ENCODE assay signal across 18 mouse cellular contexts in the genomic region with DNA sequence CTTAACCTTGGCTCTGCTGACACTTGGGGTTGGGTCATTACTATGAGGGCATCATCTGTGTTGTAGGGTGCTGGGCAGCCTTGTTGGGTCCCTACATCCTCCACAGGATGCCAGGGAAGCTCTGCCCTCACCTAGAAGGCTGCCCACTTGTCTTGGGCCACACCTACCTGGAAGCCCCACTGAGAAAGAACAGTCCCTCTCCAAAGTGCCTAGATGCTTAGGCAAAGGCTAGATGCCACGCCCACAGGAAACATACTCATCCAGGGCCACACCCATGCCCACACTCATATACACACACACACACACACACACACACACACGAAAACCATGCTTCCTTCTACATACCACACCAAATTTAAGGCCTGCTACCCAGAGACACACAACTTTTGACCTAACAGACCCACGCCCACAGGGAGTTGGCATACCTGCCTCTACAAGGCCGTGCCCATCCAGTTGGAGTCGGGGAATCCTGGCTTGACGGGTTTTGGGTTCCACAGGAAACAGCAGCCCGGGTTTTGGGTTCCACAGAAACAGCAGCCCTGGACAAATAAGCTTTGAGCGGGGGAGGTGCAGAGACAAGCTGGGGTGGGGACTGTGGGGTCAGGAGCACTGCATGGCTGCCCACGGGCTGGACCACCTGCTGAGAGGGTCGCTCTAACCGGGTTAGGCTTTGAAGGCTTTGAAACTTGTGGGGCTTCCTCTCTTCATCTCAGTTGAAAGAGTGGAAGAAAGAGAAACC. TPM values are rescaled to one million over a fixed set of nuclear protein-coding genes. Genes with fewer than 3 reads are reported as not detected.
DNase-seq lines count a peak whose midpoint lies in the region; ATAC-seq and TF ChIP-seq lines count a peak whose summit lies in the region.
"Had no signal": no experiment of that assay in that cellular context is flagged by ENCODE, and none has a peak within 500 bp of the region (broad histone marks: within the 10 kb centered on the region; RNA-seq: fewer than 3 reads in every experiment).

No protein-coding gene starts in this region.

- ATAC-seq in hindbrain, embryonic 16.5 days: no peak
- ATAC-seq: Patski had no signal

- peaks cover 13% of the 10 kb centered on the region for H3K4me1 ChIP-seq in thymus, adult 2 months (replicated peaks; ENCODE audit: control insufficient read depth, insufficient read depth, low read length)
- peaks cover 1% of the 10 kb centered on the region for H3K4me1 ChIP-seq in hindbrain, embryonic 16.5 days (ENCODE audit: control insufficient read depth, insufficient read depth, low read depth, low read length)

- peaks cover 5% of the 10 kb centered on the region; the same call in 1 of the 2 replicates for H3K36me3 ChIP-seq in thymus, adult 2 months (ENCODE audit: control insufficient read depth, insufficient read depth, low read length)
- no peaks in the 10 kb centered on the region for H3K36me3 ChIP-seq in hindbrain, embryonic 16.5 days (ENCODE audit: control insufficient read depth, insufficient read depth, low read length)

- peak; percentile 90 for DNase-seq in heart, adult 11 months
- no peak for DNase-seq in heart, postnatal 36 days
- no peak for DNase-seq in thymus, adult 2 months
- DNase-seq in thymus, postnatal 36 days: no peak
- DNase-seq in induced T-regulatory cell, adult 2 months (ENCODE audit: low read depth): peak; percentile 78
- no peak for DNase-seq in adrenal gland, adult (ENCODE audit: inconsistent age in 2 of 2, low spot score in 1 of 2)
- DNase-seq in cerebellum, adult 11-12 months: no peak
- DNase-seq: adrenal gland, postnatal 36 days; cerebellum, adult 11 months; gastrocnemius, adult 2 months; kidney, postnatal 25 days; retina, postnatal 1 day had no signal

- intact Hi-C loops in heart, postnatal 36 days (cut with DNase I): loop anchor here (5.0 kb wide), 1 partner anchor 1116 kb away; no protein-coding TSS in a partner anchor

- H3K4me2 ChIP-seq in hindbrain, embryonic 16.5 days (ENCODE audit: low read length): no peak overlapping the region
- H3K4me2 ChIP-seq: heart, embryonic 12.5 days; hindbrain, embryonic 14.5 days had no signal

- no peak for TF ChIP-seq CTCF in thymus, adult 2 months (IDR thresholded peaks at IDR 0.05; ENCODE audit: borderline replicate concordance, control insufficient read depth, extremely low read depth, insufficient read depth, low read length, poor library complexity)

- no peak overlapping the region for H3K9ac ChIP-seq in hindbrain, embryonic 16.5 days (ENCODE audit: low read depth, low read length)
- H3K9ac ChIP-seq: heart, embryonic 12.5 days; hindbrain, embryonic 14.5 days had no signal

- no peak overlapping the region for H3K4me3 ChIP-seq in thymus, adult 2 months (ENCODE audit: control insufficient read depth, insufficient read depth, low read length)
- H3K4me3 ChIP-seq in hindbrain, embryonic 16.5 days (ENCODE audit: low read length): no peak overlapping the region
- H3K4me3 ChIP-seq: gastrocnemius, adult 2 months; heart, embryonic 12.5 days; left cerebral cortex, adult 2 months had no signal

- 36% methylated on average over 11 of the region's 11 CpGs for WGBS in thymus, adult 2 months
- 49% methylated on average over 11 of the region's 11 CpGs for WGBS in hindbrain, embryonic 16.5 days

- no peaks in the 10 kb centered on the region for H3K9me3 ChIP-seq in hindbrain, embryonic 16.5 days (ENCODE audit: control insufficient read depth, low read length)
- H3K9me3 ChIP-seq: heart, embryonic 12.5 days had no signal

- H3K27ac ChIP-seq in thymus, adult 2 months (ENCODE audit: control insufficient read depth, insufficient read depth, low read length): peak overlapping the region; percentile 29; the same call in 1 of the 2 replicates
- H3K27ac ChIP-seq in hindbrain, embryonic 16.5 days (ENCODE audit: low read depth, low read length): no peak overlapping the region
- H3K27ac ChIP-seq: gastrocnemius, adult 2 months; hindbrain, embryonic 14.5 days; left cerebral cortex, adult 2 months; macrophage had no signal

- no peaks in the 10 kb centered on the region for H3K27me3 ChIP-seq in thymus, adult 2 months (ENCODE audit: control insufficient read depth, insufficient read depth, low read length)
- no peaks in the 10 kb centered on the region for H3K27me3 ChIP-seq in hindbrain, embryonic 16.5 days (replicated peaks; ENCODE audit: control insufficient read depth, insufficient read depth, low read length)
- H3K27me3 ChIP-seq: heart, embryonic 12.5 days; Patski had no signal

- TF ChIP-seq POLR2A in thymus, adult 2 months (IDR thresholded peaks at IDR 0.05; ENCODE audit: control insufficient read depth, extremely low read depth, insufficient read depth, low read length, poor library complexity): no peak

RNA-seq across cellular contexts. Expression of a gene that starts 5.9 kb away (rescaled TPM):
- total RNA-seq in heart, postnatal 36 days (2021): under 1 TPM; 0.19 to 0.39 TPM
- polyA plus RNA-seq in thymus, adult 2 months (2012; rRNA removed): 60.0 and 72.6 TPM in 2 replicates
- polyA plus RNA-seq in hindbrain, embryonic 16.5 days (2015; fragmentation: Nextera tagmentation; extraction: Ambion mirVana): 8.8 and 9.8 TPM in 2 replicates
- total RNA-seq: gastrocnemius, adult 2 months had no signal

RNA-seq across cellular contexts. Expression of a gene that starts 15.0 kb away (rescaled TPM):
- 10 to 100 TPM; 61.2 to 67.1 TPM for total RNA-seq in heart, postnatal 36 days (2021)
- polyA plus RNA-seq in thymus, adult 2 months (2012; rRNA removed): 219 and 225 TPM in 2 replicates
- polyA plus RNA-seq in hindbrain, embryonic 16.5 days (2015; fragmentation: Nextera tagmentation; extraction: Ambion mirVana): 97.3 and 101 TPM in 2 replicates

RNA-seq across cellular contexts. Expression of a gene that starts 16.1 kb away (rescaled TPM):
- 10 to 100 TPM; 28.0 to 30.4 TPM for total RNA-seq in heart, postnatal 36 days (2021)
- polyA plus RNA-seq in thymus, adult 2 months (2012; rRNA removed): 9.9 and 13.6 TPM in 2 replicates
- polyA plus RNA-seq in hindbrain, embryonic 16.5 days (2015; fragmentation: Nextera tagmentation; extraction: Ambion mirVana): 7.3 and 9.5 TPM in 2 replicates
- polyA plus RNA-seq: macrophage had no signal

RNA-seq across cellular contexts. Expression of a gene that starts 29.9 kb away (rescaled TPM):
- total RNA-seq in heart, postnatal 36 days (2021): 10 to 100 TPM; 47.6 to 53.6 TPM
- polyA plus RNA-seq in thymus, adult 2 months (2012; rRNA removed): 71.2 and 71.5 TPM in 2 replicates
- polyA plus RNA-seq in hindbrain, embryonic 16.5 days (2015; fragmentation: Nextera tagmentation; extraction: Ambion mirVana): 20.7 and 23.6 TPM in 2 replicates

RNA-seq across cellular contexts. Expression of a gene that starts 40.6 kb away (rescaled TPM):
- total RNA-seq in heart, postnatal 36 days (2021): 10 to 100 TPM; 11.1 to 14.9 TPM
- polyA plus RNA-seq in thymus, adult 2 months (2012; rRNA removed): 34.9 and 36.1 TPM in 2 replicates
- polyA plus RNA-seq in hindbrain, embryonic 16.5 days (2015; fragmentation: Nextera tagmentation; extraction: Ambion mirVana): 5.5 and 6.3 TPM in 2 replicates

Comparison
In these comparisons a context has a peak if more than half of its experiments do, and no peak if none do; other contexts are left out.
1. DNase-seq: peak in heart, adult 11 months (single experiment) and induced T-regulatory cell, adult 2 months (single experiment); none in heart, postnatal 36 days (0 of 2), thymus, adult 2 months (single experiment), thymus, postnatal 36 days (0 of 2), adrenal gland, adult (0 of 2) and cerebellum, adult 11-12 months (single experiment).